ENCODE assay signal across 25 mouse cellular contexts in genomic region chr9:53427638-53428037, GRCm38 (mm10). TPM values are rescaled to one million over a fixed set of nuclear protein-coding genes. Genes with fewer than 3 reads are reported as not detected.
DNase-seq lines count a peak whose midpoint lies in the region; ATAC-seq and TF ChIP-seq lines count a peak whose summit lies in the region.
"Had no signal": no experiment of that assay in that cellular context is flagged by ENCODE, and none has a peak within 500 bp of the region (broad histone marks: within the 10 kb centered on the region; RNA-seq: fewer than 3 reads in every experiment).

No protein-coding gene starts in this region.

- H3K27ac ChIP-seq in kidney, postnatal 0 days = no peak overlapping the region
- H3K27ac ChIP-seq in lung, embryonic 14.5 days (ENCODE audit: low read depth) = no peak overlapping the region; the same call in 1 of the 2 replicates
- no peak overlapping the region for H3K27ac ChIP-seq in stomach, postnatal 0 days (replicated peaks)
- H3K27ac ChIP-seq in neural tube, embryonic 15.5 days (replicated peaks) = no peak overlapping the region
- H3K27ac ChIP-seq: embryonic facial prominence, embryonic 15.5 days; forebrain, embryonic 10.5 days; gastrocnemius, adult 2 months; heart, embryonic 13.5 days; hindbrain, embryonic 12.5 days had no signal

- DNase-seq in kidney, postnatal 0 days (ENCODE audit: low spot score) = peak; percentile 91
- DNase-seq in kidney, adult 18-20 months = no peak
- peak; percentile 79 for DNase-seq in lung, embryonic 14.5 days
- DNase-seq in lung, postnatal 25 days (ENCODE audit: low spot score) = no peak
- DNase-seq in lung, postnatal 10 days = peak; percentile 37
- DNase-seq in lung, postnatal 14 days = no peak
- DNase-seq in stomach, postnatal 0 days (ENCODE audit: low spot score) = no peak
- DNase-seq: adrenal gland, postnatal 10 days; B cell, adult 2 months; cerebellum, adult 11 months; cerebellum, adult 8-10 months; cerebellum, postnatal 14 days; embryo, embryonic 11 days; gastrocnemius, adult 2 months; gastrocnemius, postnatal 25 days; heart, postnatal 4 days had no signal

- no peaks in the 10 kb centered on the region for H3K9me3 ChIP-seq in kidney, postnatal 0 days (replicated peaks; ENCODE audit: low read length)
- no peaks in the 10 kb centered on the region for H3K9me3 ChIP-seq in lung, embryonic 14.5 days (ENCODE audit: low read depth, low read length)
- H3K9me3 ChIP-seq in stomach, postnatal 0 days (ENCODE audit: control insufficient read depth, low read length) = no peaks in the 10 kb centered on the region
- H3K9me3 ChIP-seq in neural tube, embryonic 15.5 days (replicated peaks) = no peaks in the 10 kb centered on the region
- H3K9me3 ChIP-seq: embryonic facial prominence, embryonic 15.5 days; forebrain, embryonic 10.5 days; G1E; heart, embryonic 13.5 days; hindbrain, embryonic 12.5 days had no signal

- no peaks in the 10 kb centered on the region for H3K4me1 ChIP-seq in kidney, postnatal 0 days (replicated peaks; ENCODE audit: insufficient read depth, low read length)
- H3K4me1 ChIP-seq in lung, embryonic 14.5 days (ENCODE audit: insufficient read depth) = no peaks in the 10 kb centered on the region
- no peaks in the 10 kb centered on the region for H3K4me1 ChIP-seq in stomach, postnatal 0 days (replicated peaks; ENCODE audit: control insufficient read depth, insufficient read depth)
- no peaks in the 10 kb centered on the region for H3K4me1 ChIP-seq in neural tube, embryonic 15.5 days
- H3K4me1 ChIP-seq: embryonic facial prominence, embryonic 15.5 days; forebrain, embryonic 10.5 days; heart, embryonic 13.5 days; hindbrain, embryonic 12.5 days had no signal

- no peak for ATAC-seq in kidney, postnatal 0 days (replicated peaks; ENCODE audit: low FRiP score, low read depth)
- peak; percentile 74; the same call in 1 of the 2 replicates for ATAC-seq in lung, embryonic 14.5 days (ENCODE audit: insufficient read depth)
- ATAC-seq in stomach, postnatal 0 days (ENCODE audit: low FRiP score, low TSS enrichment) = no peak
- ATAC-seq in neural tube, embryonic 15.5 days (ENCODE audit: low FRiP score) = no peak
- ATAC-seq: CD4-positive, CD25-positive, alpha-beta regulatory T cell, adult 4 months; forebrain, embryonic 14.5 days had no signal

- TF ChIP-seq EP300 in stomach, postnatal 0 days (optimal IDR thresholded peaks at IDR 0.05) = no peak

- no peak overlapping the region for H3K4me3 ChIP-seq in kidney, postnatal 0 days (replicated peaks; ENCODE audit: low read depth, low read length)
- H3K4me3 ChIP-seq in lung, embryonic 14.5 days (ENCODE audit: low read depth, low read length) = no peak overlapping the region
- H3K4me3 ChIP-seq in stomach, postnatal 0 days (ENCODE audit: low read depth, low read length) = no peak overlapping the region
- H3K4me3 ChIP-seq in neural tube, embryonic 15.5 days (replicated peaks) = no peak overlapping the region
- H3K4me3 ChIP-seq: embryonic facial prominence, embryonic 15.5 days; erythroblast, embryonic 14.5 days; forebrain, embryonic 10.5 days; gastrocnemius, adult 2 months; heart, embryonic 13.5 days; hindbrain, embryonic 12.5 days had no signal

- TF ChIP-seq CTCF in kidney, postnatal 0 days (IDR thresholded peaks at IDR 0.05; ENCODE audit: low read depth) = peak; percentile 38
- peak; percentile 50 for TF ChIP-seq CTCF in lung, embryonic 14.5 days (IDR thresholded peaks at IDR 0.05; ENCODE audit: low read depth)
- peak; percentile 41 for TF ChIP-seq CTCF in stomach, postnatal 0 days (IDR thresholded peaks at IDR 0.05; ENCODE audit: low read depth)

- H3K27me3 ChIP-seq in kidney, postnatal 0 days (ENCODE audit: insufficient read depth, low read length) = no peaks in the 10 kb centered on the region
- no peaks in the 10 kb centered on the region for H3K27me3 ChIP-seq in lung, embryonic 14.5 days (ENCODE audit: insufficient read depth, low read length)
- H3K27me3 ChIP-seq in stomach, postnatal 0 days (ENCODE audit: control insufficient read depth, insufficient read depth, low read length) = no peaks in the 10 kb centered on the region
- H3K27me3 ChIP-seq in neural tube, embryonic 15.5 days (replicated peaks) = no peaks in the 10 kb centered on the region
- H3K27me3 ChIP-seq: embryonic facial prominence, embryonic 15.5 days; heart, embryonic 13.5 days; hindbrain, embryonic 12.5 days had no signal

- no peaks in the 10 kb centered on the region for H3K36me3 ChIP-seq in kidney, postnatal 0 days (ENCODE audit: insufficient read depth, low read length)
- H3K36me3 ChIP-seq in lung, embryonic 14.5 days (ENCODE audit: insufficient read depth) = no peaks in the 10 kb centered on the region
- H3K36me3 ChIP-seq in stomach, postnatal 0 days (ENCODE audit: control insufficient read depth, insufficient read depth, low read length) = no peaks in the 10 kb centered on the region
- H3K36me3 ChIP-seq in neural tube, embryonic 15.5 days = no peaks in the 10 kb centered on the region
- H3K36me3 ChIP-seq: embryonic facial prominence, embryonic 15.5 days; forebrain, embryonic 10.5 days; G1E; heart, embryonic 13.5 days; hindbrain, embryonic 12.5 days had no signal

- 39% methylated on average over 3 of the region's 3 CpGs for WGBS in kidney, postnatal 0 days
- 39% methylated on average over 3 of the region's 3 CpGs for WGBS in lung, embryonic 14.5 days
- WGBS in stomach, postnatal 0 days = 43% methylated on average over 3 of the region's 3 CpGs
- WGBS in neural tube, embryonic 15.5 days = 77% methylated on average over 3 of the region's 3 CpGs

- no peak overlapping the region for H3K9ac ChIP-seq in kidney, postnatal 0 days (ENCODE audit: low read depth, low read length)
- H3K9ac ChIP-seq in lung, embryonic 14.5 days = no peak overlapping the region
- no peak overlapping the region for H3K9ac ChIP-seq in stomach, postnatal 0 days (ENCODE audit: low read length)
- no peak overlapping the region for H3K9ac ChIP-seq in neural tube, embryonic 15.5 days (replicated peaks)
- H3K9ac ChIP-seq: embryonic facial prominence, embryonic 15.5 days; heart, embryonic 13.5 days; hindbrain, embryonic 12.5 days had no signal

- no peak overlapping the region for H3K4me2 ChIP-seq in kidney, postnatal 0 days (ENCODE audit: low read length)
- no peak overlapping the region for H3K4me2 ChIP-seq in lung, embryonic 14.5 days
- H3K4me2 ChIP-seq in stomach, postnatal 0 days (replicated peaks; ENCODE audit: low read depth) = no peak overlapping the region
- no peak overlapping the region for H3K4me2 ChIP-seq in neural tube, embryonic 15.5 days
- H3K4me2 ChIP-seq: embryonic facial prominence, embryonic 15.5 days; heart, embryonic 13.5 days; hindbrain, embryonic 12.5 days had no signal

RNA-seq across cellular contexts. Expression of gene 4930550C14Rik, which starts 25.5 kb away (rescaled TPM):
- 3.9 and 4.1 TPM in 2 replicates for polyA plus RNA-seq in kidney, postnatal 0 days (2015; fragmentation: Nextera tagmentation; extraction: Ambion mirVana)
- polyA plus RNA-seq in lung, embryonic 14.5 days (2014; fragmentation: Nextera tagmentation; extraction: Ambion mirVana) = 1.2 and 1.6 TPM in 2 replicates
- 0.58 and 0.59 TPM in 2 replicates for polyA plus RNA-seq in stomach, postnatal 0 days (2015; fragmentation: Nextera tagmentation; extraction: Ambion mirVana)
- polyA plus RNA-seq in neural tube, embryonic 15.5 days (2015; fragmentation: Nextera tagmentation; extraction: Ambion mirVana) = 0.56 and 1.2 TPM in 2 replicates
- polyA plus RNA-seq: G1E had no signal

RNA-seq across cellular contexts. Expression of gene Kdelc2, which starts 43.8 kb away (rescaled TPM):
- 28.6 and 31.2 TPM in 2 replicates for polyA plus RNA-seq in kidney, postnatal 0 days (2015; fragmentation: Nextera tagmentation; extraction: Ambion mirVana)
- 43.5 and 43.9 TPM in 2 replicates for polyA plus RNA-seq in lung, embryonic 14.5 days (2014; fragmentation: Nextera tagmentation; extraction: Ambion mirVana)
- 17.1 and 18.0 TPM in 2 replicates for polyA plus RNA-seq in stomach, postnatal 0 days (2015; fragmentation: Nextera tagmentation; extraction: Ambion mirVana)
- 7.6 and 10.2 TPM in 2 replicates for polyA plus RNA-seq in neural tube, embryonic 15.5 days (2015; fragmentation: Nextera tagmentation; extraction: Ambion mirVana)
- polyA plus RNA-seq: erythroblast, embryonic 14.5 days; G1E had no signal

Comparison
In these comparisons a context has a peak if more than half of its experiments do, and no peak if none do; other contexts are left out.
1. DNase-seq: peak in kidney, postnatal 0 days (single experiment), lung, embryonic 14.5 days (single experiment) and lung, postnatal 10 days (single experiment); none in kidney, adult 18-20 months (single experiment), lung, postnatal 25 days (single experiment), lung, postnatal 14 days (single experiment) and stomach, postnatal 0 days (single experiment).
2. Peak in every context shown above with its lines, with median percentiles within 50 percentile points of each other: CTCF ChIP-seq.